Mouse (Mus musculus) hindbrain, postnatal 0 days (tissue): ENCODE results near the gene Gatc. TPM values are rescaled to one million over a fixed set of nuclear protein-coding genes. Genes with fewer than 3 reads are reported as not detected.

Source experiments
- ATAC-seq: fragments of 200-750 bp; cut with Nextera tagmentation; 2 replicates; pipeline ENCODE4 v1.8.0; 2017; ENCODE audit warnings: mild to moderate bottlenecking, moderate TSS enrichment, moderate library complexity
- DNase-seq: peaks from one replicate; pipeline ENCODE4 v3.0.0-alpha.2; 2015; ENCODE audit warnings: low spot score
- H3K27ac ChIP-seq: fragments of 300-500 bp; sonication (generic); 2 replicates; pipeline ENCODE4 v1.5.1; 2014; ENCODE audit warnings: mild to moderate bottlenecking
- H3K27me3 ChIP-seq: fragments of 300-500 bp; sonication (generic); 2 replicates; pipeline ENCODE4 v1.6.1; 2014; ENCODE audit warnings: low read length, mixed read lengths; ENCODE audit not compliant: insufficient read depth
- H3K36me3 ChIP-seq: fragments of 300-500 bp; sonication (generic); 2 replicates; pipeline ENCODE4 v1.6.1; 2014; ENCODE audit warnings: low read length, mixed read lengths; ENCODE audit not compliant: insufficient read depth
- H3K4me1 ChIP-seq: fragments of 300-500 bp; sonication (generic); 2 replicates; pipeline ENCODE4 v1.6.1; 2014; ENCODE audit warnings: antibody characterized with exemption, low read length, mixed read lengths; ENCODE audit not compliant: insufficient read depth
- H3K4me2 ChIP-seq: fragments of 300-500 bp; sonication (generic); 2 replicates; pipeline ENCODE4 v1.6.1; 2014; ENCODE audit warnings: low read depth, mild to moderate bottlenecking, low read length, moderate library complexity, mixed read lengths
- H3K4me3 ChIP-seq: fragments of 300-500 bp; sonication (generic); 2 replicates; pipeline ENCODE4 v1.5.1; 2014; ENCODE audit warnings: low read length
- H3K9ac ChIP-seq: fragments of 300-500 bp; sonication (generic); replicated peaks from 2 replicates; pipeline ENCODE4 v1.6.1; 2014; ENCODE audit warnings: mild to moderate bottlenecking, low read length, moderate library complexity, mixed read lengths
- H3K9me3 ChIP-seq: fragments of 300-500 bp; sonication (generic); 2 replicates; pipeline ENCODE4 v1.6.1; 2016; ENCODE audit warnings: low read length, mixed read lengths
- CTCF ChIP-seq: IDR thresholded peaks from 2 replicates; pipeline ENCODE4 v1.5.1; 2016; ENCODE audit warnings: antibody characterized with exemption, control low read depth, low read depth
- WGBS: fragments of 180-500 bp; shearing (Covaris S2); extraction: QIAGEN DNeasy Blood & Tissue Kit; methylation state at CpG from one replicate; pipeline ENCODE4 v1.1.7; 2014; 5-methylcytosine and 5-hydroxymethylcytosine counted together
- polyA plus RNA-seq: library from polyadenylated mRNA; unstranded; fragments of >200 nt; fragmentation: Nextera tagmentation; extraction: Ambion mirVana; gene quantifications from 2 replicates; pipeline ENCODE4 v1.2.1, GENCODE M21; 2015
- total RNA-seq: library from RNA; depleted of rRNA; stranded (reverse); fragments of >200 nt; gene quantifications from 2 replicates; pipeline ENCODE4 v1.2.3, GENCODE M21; 2014; rRNA removed

The Gatc gene
- total and polyA plus RNA-seq, 2 experiments from 2014 or later: 22.4 to 32.1 TPM

DNA sequence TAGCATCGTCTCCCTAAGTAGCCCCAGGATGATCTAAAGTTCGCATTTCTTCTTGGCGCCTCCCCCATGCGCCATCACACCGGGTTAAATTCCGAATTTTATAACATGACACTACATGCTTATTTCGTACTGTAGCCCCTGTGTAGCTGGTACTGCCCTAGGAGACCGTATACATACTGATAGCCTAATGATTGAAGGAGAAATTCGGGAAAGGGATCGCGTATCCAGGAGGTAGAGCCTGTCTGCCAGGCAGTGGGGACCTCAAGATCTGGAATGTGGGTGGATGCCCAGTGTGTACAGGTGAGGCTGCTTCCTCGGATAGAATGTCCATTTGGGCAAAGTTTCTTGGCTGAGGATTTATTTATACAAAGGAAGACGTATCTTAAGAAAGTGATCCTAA is 39.4 kb downstream of the Gatc start:
- Histone ChIP-seq H3K9ac (peak overlapping the region; percentile 25; the same call in 1 of the 2 replicates), H3K4me1 (0 out of 2 replicates have a peak, but pooled peaks cover 6% of the 10 kb centered on the region), H3K4me3 (peak overlapping the region; percentile 78), H3K9me3 (no peaks in the 10 kb centered on the region), H3K36me3 (peaks cover 16% of the 10 kb centered on the region; the same call in 1 of the 2 replicates), H3K4me2 (peak overlapping the region; percentile 56), H3K27me3 (no peaks in the 10 kb centered on the region), H3K27ac (no peak overlapping the region)
- no peak for TF ChIP-seq CTCF
- DNase-seq (no peak), ATAC-seq (no peak)
- 21% methylated on average over 13 of the region's 13 CpGs for WGBS

GRCm38 (mm10) chr5:115300792-115301614 is 40.0 kb downstream of the Gatc start, which contains the start of gene Dynll1:
Dynll1 (minus strand) TSS chr5:115300999.
- Histone ChIP-seq H3K27me3 (no peaks in the 10 kb centered on the region), H3K4me2 (peak within 1 kb of the TSS; percentile 70), H3K4me3 (peak within 1 kb of the TSS; percentile 78), H3K9ac (peak within 1 kb of the TSS; percentile 79), H3K9me3 (no peaks in the 10 kb centered on the region), H3K36me3 (peaks cover 16% of the 10 kb centered on the region), H3K4me1 (0 out of 2 replicates have a peak, but pooled peaks cover 6% of the 10 kb centered on the region), H3K27ac (peak within 1 kb of the TSS; percentile 92)
- TF ChIP-seq CTCF: peak; percentile 31
- ATAC-seq (peak; percentile 98), DNase-seq (peak; percentile 99)
- 2% methylated on average over 66 of the region's 66 CpGs for WGBS

- ATAC-seq (peak; percentile 61; the same call in 1 of the 2 replicates), DNase-seq (peak; percentile 88)
- H3K4me1 ChIP-seq: 0 out of 2 replicates have a peak, but pooled peaks cover 6% of the 10 kb centered on the region
- under 1% methylated on average over 46 of the region's 46 CpGs for WGBS
- peak; percentile 54 for TF ChIP-seq CTCF
- H3K36me3 ChIP-seq: peaks cover 17% of the 10 kb centered on the region
- H3K27ac ChIP-seq: peak overlapping the region; percentile 92
- H3K27me3 ChIP-seq: no peaks in the 10 kb centered on the region
- H3K4me3 ChIP-seq: peak overlapping the region; percentile 78
- peak overlapping the region; percentile 70 for H3K4me2 ChIP-seq
- H3K9me3 ChIP-seq: no peaks in the 10 kb centered on the region
- peak overlapping the region; percentile 79 for H3K9ac ChIP-seq
These were observed 40.8 kb downstream of the Gatc start for GRCm38 (mm10) chr5:115300035-115300744.

DNA sequence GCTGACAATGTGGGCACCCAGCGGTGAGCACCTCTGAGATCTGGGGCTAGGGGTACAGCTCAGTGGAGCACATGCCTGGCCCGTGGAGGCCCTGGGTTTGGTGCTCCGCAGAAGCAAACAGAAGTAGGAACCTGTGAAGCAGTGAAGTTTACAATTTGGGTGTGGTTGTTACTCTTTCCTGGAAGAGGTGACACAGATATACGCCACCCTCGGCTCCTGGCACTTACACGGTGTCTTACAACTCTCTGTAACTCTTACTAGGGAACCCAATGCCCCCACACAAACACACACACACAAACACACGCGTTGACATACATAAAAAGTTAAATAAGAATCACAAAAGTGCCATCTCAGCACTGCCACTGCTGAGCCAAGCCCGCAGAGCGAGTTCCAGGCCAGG is 44.6 kb downstream of the Gatc start:
- WGBS: 80% methylated on average over 10 of the region's 10 CpGs
- TF ChIP-seq CTCF: no peak
- H3K4me2 ChIP-seq: no peak overlapping the region
- H3K9me3 ChIP-seq: no peaks in the 10 kb centered on the region
- ATAC-seq (no peak), DNase-seq (no peak)
- H3K9ac ChIP-seq: no peak overlapping the region
- no peak overlapping the region for H3K4me3 ChIP-seq
- no peak overlapping the region for H3K27ac ChIP-seq
- no peaks in the 10 kb centered on the region for H3K27me3 ChIP-seq
- H3K4me1 ChIP-seq: 0 out of 2 replicates have a peak, but pooled peaks cover 6% of the 10 kb centered on the region
- H3K36me3 ChIP-seq: peaks cover 34% of the 10 kb centered on the region

DNA sequence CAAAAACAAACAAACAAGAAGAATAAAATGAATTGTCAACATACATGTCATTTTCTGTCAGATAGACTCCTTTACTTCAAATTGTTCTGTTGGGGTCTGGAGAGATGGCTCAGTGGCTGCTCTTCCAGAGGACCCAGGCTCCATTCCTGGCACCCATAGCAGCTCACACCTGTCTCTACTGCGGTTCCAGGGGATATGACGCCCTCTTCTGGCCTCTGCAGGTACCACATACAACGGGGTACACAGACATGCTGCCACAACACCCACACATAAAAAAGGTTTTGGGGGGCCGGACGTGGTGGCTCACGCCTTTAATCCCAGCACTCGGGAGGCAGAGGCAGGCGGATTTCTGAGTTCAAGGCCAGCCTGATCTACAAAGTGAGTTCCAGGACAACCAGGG is 46.8 kb downstream of the Gatc start:
- no peak for DNase-seq
- H3K9ac ChIP-seq: no peak overlapping the region
- no peaks in the 10 kb centered on the region for H3K27me3 ChIP-seq
- 0 out of 2 replicates have a peak, but pooled peaks cover 3% of the 10 kb centered on the region for H3K4me1 ChIP-seq
- 91% methylated on average over 8 of the region's 8 CpGs for WGBS
- TF ChIP-seq CTCF: peak; percentile 35; the same call in 1 of the 2 replicates
- no peak overlapping the region for H3K27ac ChIP-seq
- H3K9me3 ChIP-seq: no peaks in the 10 kb centered on the region
- no peak for ATAC-seq
- peaks cover 43% of the 10 kb centered on the region for H3K36me3 ChIP-seq
- no peak overlapping the region for H3K4me3 ChIP-seq
- H3K4me2 ChIP-seq: no peak overlapping the region

- H3K27me3 ChIP-seq: no peaks in the 10 kb centered on the region
- H3K9me3 ChIP-seq: no peaks in the 10 kb centered on the region
- H3K36me3 ChIP-seq: peaks cover 28% of the 10 kb centered on the region
- no peak overlapping the region for H3K4me2 ChIP-seq
- no peak overlapping the region for H3K27ac ChIP-seq
- H3K4me1 ChIP-seq: no peaks in the 10 kb centered on the region
- no peak overlapping the region for H3K4me3 ChIP-seq
- TF ChIP-seq CTCF: peak; percentile 21; the same call in 1 of the 2 replicates
- WGBS: 94% methylated on average over 3 of the region's 3 CpGs
- H3K9ac ChIP-seq: no peak overlapping the region
- DNase-seq (no peak), ATAC-seq (no peak)
These were observed 56.2 kb downstream of the Gatc start for GRCm38 (mm10) chr5:115284735-115285134.

Other genes with a start within 250 kb of the Gatc start
- gene Gm10401, start 242.9 kb downstream of the Gatc start, total RNA-seq: not detected in 2 replicates
- gene Gm10401, start 242.9 kb downstream of the Gatc start, polyA plus RNA-seq: 38.5 and 39.3 TPM in 2 replicates
- gene Acads, start 221.8 kb downstream of the Gatc start, total RNA-seq: 30.3 and 32.5 TPM in 2 replicates
- gene Acads, start 221.8 kb downstream of the Gatc start, polyA plus RNA-seq: 22.1 and 25.3 TPM in 2 replicates
- gene Unc119b, start 206.2 kb downstream of the Gatc start, total RNA-seq: 27.0 and 32.1 TPM in 2 replicates
- 22.5 and 23.4 TPM in 2 replicates for gene Unc119b, start 206.2 kb downstream of the Gatc start, polyA plus RNA-seq
- gene Mlec, start 183.0 kb downstream of the Gatc start, total RNA-seq: 65.5 and 80.9 TPM in 2 replicates
- 15.5 and 20.6 TPM in 2 replicates for gene Mlec, start 183.0 kb downstream of the Gatc start, polyA plus RNA-seq
- gene Cabp1, start 146.8 kb downstream of the Gatc start, total RNA-seq: 21.4 and 34.6 TPM in 2 replicates
- 20.9 and 23.6 TPM in 2 replicates for gene Cabp1, start 146.8 kb downstream of the Gatc start, polyA plus RNA-seq
- gene Pop5, start 105.3 kb downstream of the Gatc start, total RNA-seq: 28.8 and 55.6 TPM in 2 replicates
- gene Pop5, start 105.3 kb downstream of the Gatc start, polyA plus RNA-seq: 99.1 and 99.3 TPM in 2 replicates
- 108 and 112 TPM in 2 replicates for gene Rnf10, start 68.3 kb downstream of the Gatc start, total RNA-seq
- 141 and 145 TPM in 2 replicates for gene Rnf10, start 68.3 kb downstream of the Gatc start, polyA plus RNA-seq
- 30.5 and 31.4 TPM in 2 replicates for gene Coq5, start 61.5 kb downstream of the Gatc start, total RNA-seq
- 47.1 and 47.5 TPM in 2 replicates for gene Coq5, start 61.5 kb downstream of the Gatc start, polyA plus RNA-seq
- 184 and 239 TPM in 2 replicates for gene Dynll1, start 40.2 kb downstream of the Gatc start, total RNA-seq
- gene Dynll1, start 40.2 kb downstream of the Gatc start, polyA plus RNA-seq: 1,016 and 1,030 TPM in 2 replicates
- gene Srsf9, start 14.0 kb downstream of the Gatc start, total RNA-seq: 42.5 and 47.5 TPM in 2 replicates
- 119 and 127 TPM in 2 replicates for gene Srsf9, start 14.0 kb downstream of the Gatc start, polyA plus RNA-seq
- 12.4 and 18.4 TPM in 2 replicates for gene Triap1, start within 50 bp of the Gatc start, total RNA-seq
- 59.2 and 61.6 TPM in 2 replicates for gene Triap1, start within 50 bp of the Gatc start, polyA plus RNA-seq
- gene Cox6a1, start 7.8 kb upstream of the Gatc start, total RNA-seq: 1,147 and 1,391 TPM in 2 replicates
- gene Cox6a1, start 7.8 kb upstream of the Gatc start, polyA plus RNA-seq: 1,694 and 1,700 TPM in 2 replicates
- 75.9 and 88.1 TPM in 2 replicates for gene Msi1, start 88.4 kb upstream of the Gatc start, total RNA-seq
- 45.1 and 46.2 TPM in 2 replicates for gene Msi1, start 88.4 kb upstream of the Gatc start, polyA plus RNA-seq
- not detected in 2 replicates for gene Pla2g1b, start 125.1 kb upstream of the Gatc start, total RNA-seq
- not detected in 2 replicates for gene Pla2g1b, start 125.1 kb upstream of the Gatc start, polyA plus RNA-seq
- 25.8 and 33.7 TPM in 2 replicates for gene Sirt4, start 143.5 kb upstream of the Gatc start, total RNA-seq
- gene Sirt4, start 143.5 kb upstream of the Gatc start, polyA plus RNA-seq: 20.2 and 21.8 TPM in 2 replicates
- 40.6 and 41.0 TPM in 2 replicates for gene Pxn, start 165.5 kb upstream of the Gatc start, total RNA-seq
- 16.8 and 18.0 TPM in 2 replicates for gene Pxn, start 165.5 kb upstream of the Gatc start, polyA plus RNA-seq
- 1,557 and 1,861 TPM in 2 replicates for gene Rplp0, start 218.3 kb upstream of the Gatc start, total RNA-seq
- 786 and 796 TPM in 2 replicates for gene Rplp0, start 218.3 kb upstream of the Gatc start, polyA plus RNA-seq
- gene Gcn1l1, start 224.1 kb upstream of the Gatc start, total RNA-seq: 73.4 and 81.7 TPM in 2 replicates
- 22.8 and 24.3 TPM in 2 replicates for gene Gcn1l1, start 224.1 kb upstream of the Gatc start, polyA plus RNA-seq